Mouse (Mus musculus) midbrain, embryonic 16.5 days (tissue): ENCODE data around the gene Myo18a. TPM values are rescaled to one million over a fixed set of nuclear protein-coding genes. Genes with fewer than 3 reads are reported as not detected.
A peak's percentile ranks its signal among the peaks of the same experiment; 100 is the strongest.

Source experiments
- ATAC-seq: fragments of 200-750 bp; cut with Nextera tagmentation; 2 replicates; pipeline ENCODE4 v1.8.0; 2017; ENCODE audit warnings: moderate TSS enrichment
- H3K27ac ChIP-seq: fragments of 300-500 bp; sonication (generic); 2 replicates; pipeline ENCODE4 v1.5.1; 2014; ENCODE audit warnings: mild to moderate bottlenecking, low read length, mixed read lengths
- H3K27me3 ChIP-seq: fragments of 300-500 bp; sonication (generic); 2 replicates; pipeline ENCODE4 v1.6.1; 2014; ENCODE audit warnings: low read depth, low read length, mixed read lengths; ENCODE audit not compliant: control insufficient read depth, insufficient read depth
- H3K36me3 ChIP-seq: fragments of 300-500 bp; sonication (generic); 2 replicates; pipeline ENCODE4 v1.6.1; 2014; ENCODE audit warnings: mild to moderate bottlenecking, low read length, moderate library complexity, mixed read lengths; ENCODE audit not compliant: control insufficient read depth, insufficient read depth
- H3K4me1 ChIP-seq: fragments of 300-500 bp; sonication (generic); 2 replicates; pipeline ENCODE4 v1.6.1; 2014; ENCODE audit warnings: mild to moderate bottlenecking, low read length, mixed read lengths; ENCODE audit not compliant: control insufficient read depth, insufficient read depth
- H3K4me2 ChIP-seq: fragments of 300-500 bp; sonication (generic); 2 replicates; pipeline ENCODE4 v1.6.1; 2014; ENCODE audit warnings: mild to moderate bottlenecking, low read length, mixed read lengths
- H3K4me3 ChIP-seq: fragments of 300-500 bp; sonication (generic); 2 replicates; pipeline ENCODE4 v1.5.1; 2014; ENCODE audit warnings: low read depth, mild to moderate bottlenecking, low read length, moderate library complexity, mixed read lengths
- H3K9ac ChIP-seq: fragments of 300-500 bp; sonication (generic); 2 replicates; pipeline ENCODE4 v1.6.1; 2014; ENCODE audit warnings: low read depth, low read length, mixed read lengths
- H3K9me3 ChIP-seq: fragments of 300-500 bp; sonication (generic); replicated peaks from 2 replicates; pipeline ENCODE4 v1.6.1; 2014; ENCODE audit warnings: mild to moderate bottlenecking, low read length, mixed read lengths; ENCODE audit not compliant: control insufficient read depth, poor library complexity, severe bottlenecking
- WGBS: fragments of 180-500 bp; shearing (Covaris S2); extraction: QIAGEN DNeasy Blood & Tissue Kit; methylation state at CpG from one replicate; pipeline ENCODE4 v1.1.7; 2014; 5-methylcytosine and 5-hydroxymethylcytosine counted together
- polyA plus RNA-seq: library from polyadenylated mRNA; unstranded; fragments of >200 nt; fragmentation: Nextera tagmentation; extraction: Ambion mirVana; gene quantifications from 2 replicates; pipeline ENCODE4 v1.2.1, GENCODE M21; 2015

Myo18a gene
- polyA plus RNA-seq, 1 experiment from 2014 or later, result 46.8 TPM

DNA sequence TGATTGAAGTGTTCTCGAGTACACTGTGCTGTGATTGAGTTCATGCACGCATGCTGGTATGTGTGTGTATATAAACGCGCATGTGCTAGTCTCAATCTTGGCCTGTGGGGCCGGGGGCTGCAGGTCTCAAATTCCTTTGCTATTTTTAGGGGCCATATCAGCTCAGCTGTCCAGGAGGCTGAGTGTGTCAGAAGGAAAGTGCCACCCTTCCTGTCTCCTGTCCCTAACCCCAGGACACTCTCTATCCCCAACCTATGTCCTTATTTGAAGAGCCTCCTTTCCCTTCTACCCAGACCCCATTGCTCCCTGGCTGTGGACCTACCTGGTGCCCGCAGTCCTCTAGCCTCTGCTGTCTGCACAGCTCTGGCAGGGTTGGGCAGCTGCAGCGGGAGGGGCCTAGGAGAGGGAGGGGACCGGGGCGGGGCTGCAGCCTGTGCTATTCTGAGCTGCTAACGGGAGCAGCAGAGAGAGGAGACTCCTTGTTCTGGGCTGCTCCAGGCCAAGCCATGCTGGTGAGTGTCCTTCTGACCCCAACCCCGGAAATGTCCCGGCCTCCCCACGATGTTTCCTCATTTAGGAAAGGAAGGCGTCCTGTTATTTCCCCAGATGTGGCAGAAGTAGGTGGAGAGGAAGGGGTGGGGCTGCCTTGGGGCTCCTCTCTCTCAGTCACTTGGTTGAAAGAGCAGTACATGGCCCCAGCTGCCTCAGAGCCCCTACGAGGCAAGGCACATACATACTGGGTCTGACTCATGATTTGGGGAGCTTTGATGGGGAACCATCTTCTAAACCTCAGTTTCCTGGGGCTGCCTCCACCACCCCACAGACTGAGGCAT is 38.0 kb downstream of the Myo18a start:
- Histone ChIP-seq H3K36me3 (no peaks in the 10 kb centered on the region), H3K4me3 (no peak overlapping the region), H3K9me3 (no peaks in the 10 kb centered on the region), H3K27ac (no peak overlapping the region), H3K27me3 (no peaks in the 10 kb centered on the region), H3K4me2 (no peak overlapping the region), H3K9ac (no peak overlapping the region), H3K4me1 (peaks cover 2% of the 10 kb centered on the region; the same call in 1 of the 2 replicates)
- WGBS, result 35% methylated on average over 15 of the region's 15 CpGs
- peak; percentile 64; the same call in 1 of the 2 replicates for ATAC-seq

GRCm38 (mm10) chr11:77802341-77802865 is 39.4 kb downstream of the Myo18a start:
- 81% methylated on average over 9 of the region's 9 CpGs for WGBS
- H3K9me3 ChIP-seq, result no peaks in the 10 kb centered on the region
- H3K27me3 ChIP-seq, result no peaks in the 10 kb centered on the region
- H3K4me3 ChIP-seq, result no peak overlapping the region
- no peak overlapping the region for H3K9ac ChIP-seq
- ATAC-seq, result no peak
- no peak overlapping the region for H3K4me2 ChIP-seq
- H3K27ac ChIP-seq, result no peak overlapping the region
- no peaks in the 10 kb centered on the region for H3K36me3 ChIP-seq
- peaks cover 2% of the 10 kb centered on the region; the same call in 1 of the 2 replicates for H3K4me1 ChIP-seq

DNA sequence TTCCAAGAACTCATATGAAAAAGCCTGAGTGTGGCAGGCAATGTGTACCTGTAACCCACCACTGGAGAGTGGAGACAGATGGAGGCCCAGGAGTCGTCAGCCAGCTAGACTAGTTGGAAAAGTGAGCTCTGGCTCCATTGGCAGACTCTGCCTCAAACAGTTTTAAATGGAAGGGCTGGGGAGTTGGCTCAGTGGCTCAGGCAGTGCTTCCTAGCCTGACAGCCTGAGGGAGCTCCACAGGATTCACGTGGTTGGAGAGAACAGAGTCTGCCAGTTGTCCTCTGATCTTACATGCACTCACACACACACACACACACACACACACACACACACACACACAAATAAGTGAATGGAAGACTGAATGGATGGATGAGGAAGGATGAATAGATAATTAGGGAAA is 43.2 kb downstream of the Myo18a start:
- Histone ChIP-seq H3K9me3 (no peaks in the 10 kb centered on the region), H3K4me2 (no peak overlapping the region), H3K27ac (no peak overlapping the region), H3K4me1 (peaks cover 15% of the 10 kb centered on the region), H3K27me3 (no peaks in the 10 kb centered on the region), H3K36me3 (no peaks in the 10 kb centered on the region), H3K4me3 (no peak overlapping the region), H3K9ac (no peak overlapping the region)
- WGBS, result 9% methylated on average over 2 of the region's 2 CpGs
- ATAC-seq, result no peak

GRCm38 (mm10) chr11:77806855-77807254 is 43.8 kb downstream of the Myo18a start:
- Histone ChIP-seq H3K27ac (no peak overlapping the region), H3K9me3 (no peaks in the 10 kb centered on the region), H3K4me3 (no peak overlapping the region), H3K4me2 (no peak overlapping the region), H3K27me3 (no peaks in the 10 kb centered on the region), H3K4me1 (peaks cover 15% of the 10 kb centered on the region), H3K9ac (no peak overlapping the region), H3K36me3 (no peaks in the 10 kb centered on the region)
- WGBS, result 84% methylated on average over 6 of the region's 6 CpGs
- no peak for ATAC-seq

DNA sequence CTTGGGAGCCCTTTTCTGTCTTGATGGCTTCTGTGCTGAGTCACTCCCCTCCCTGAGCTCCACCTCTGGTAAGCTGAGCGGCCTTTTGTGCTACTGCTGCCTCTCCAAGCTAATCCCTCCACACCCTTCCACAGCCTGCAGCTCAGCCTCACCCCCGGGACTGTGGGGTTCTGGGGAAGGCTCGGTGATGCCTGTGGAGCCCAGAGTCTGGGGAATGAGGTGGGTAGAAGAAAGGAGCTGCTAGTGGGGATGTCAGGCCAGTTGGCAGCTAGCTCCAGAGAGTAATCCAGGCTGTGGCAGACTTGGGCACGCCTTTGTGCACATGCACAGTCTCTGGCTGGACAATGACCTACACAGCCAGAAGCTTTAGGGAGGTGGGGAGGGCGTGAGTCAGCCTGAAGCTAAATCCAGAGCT is 45.0 kb downstream of the Myo18a start:
- 0 out of 2 replicates have a peak overlapping the region, but pooled peaks have one; percentile 51 for H3K9ac ChIP-seq
- WGBS, result 17% methylated on average over 5 of the region's 5 CpGs
- ATAC-seq, result peak; percentile 41

DNA sequence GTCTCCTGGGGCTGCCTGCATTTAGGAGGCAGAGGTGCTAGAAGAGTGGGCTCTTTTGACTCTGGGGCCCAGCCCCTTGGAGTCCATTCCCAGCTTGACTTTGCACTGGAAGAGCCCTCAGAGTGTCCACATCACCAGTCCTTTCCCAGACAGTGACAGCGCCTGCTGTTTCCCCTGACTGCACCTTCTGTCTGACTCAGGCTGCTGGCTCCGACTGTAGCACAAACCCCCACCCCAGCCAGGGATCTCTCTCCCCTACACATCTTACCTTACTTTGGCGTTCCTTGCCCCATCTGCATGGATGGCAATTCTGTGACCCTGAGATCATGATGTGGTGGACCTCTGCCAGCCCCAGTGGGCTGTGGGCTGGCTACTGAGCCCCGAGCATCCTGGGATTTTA is 46.2 kb downstream of the Myo18a start:
- WGBS, result 67% methylated on average over 4 of the region's 4 CpGs
- peaks cover 6% of the 10 kb centered on the region; the same call in 1 of the 2 replicates for H3K36me3 ChIP-seq
- H3K4me3 ChIP-seq, result no peak overlapping the region
- no peak overlapping the region for H3K27ac ChIP-seq
- H3K9ac ChIP-seq, result no peak overlapping the region
- H3K4me1 ChIP-seq, result peaks cover 15% of the 10 kb centered on the region
- H3K9me3 ChIP-seq, result no peaks in the 10 kb centered on the region
- H3K4me2 ChIP-seq, result no peak overlapping the region
- H3K27me3 ChIP-seq, result no peaks in the 10 kb centered on the region
- ATAC-seq, result no peak

More for the DNA sequence above, 45.0 kb downstream of the Myo18a start:
- H3K4me1 ChIP-seq, result peaks cover 15% of the 10 kb centered on the region
- no peaks in the 10 kb centered on the region for H3K27me3 ChIP-seq
- H3K4me2 ChIP-seq, result no peak overlapping the region
- peaks cover 6% of the 10 kb centered on the region; the same call in 1 of the 2 replicates for H3K36me3 ChIP-seq
- no peak overlapping the region for H3K4me3 ChIP-seq
- H3K27ac ChIP-seq, result no peak overlapping the region
- H3K9me3 ChIP-seq, result no peaks in the 10 kb centered on the region

DNA sequence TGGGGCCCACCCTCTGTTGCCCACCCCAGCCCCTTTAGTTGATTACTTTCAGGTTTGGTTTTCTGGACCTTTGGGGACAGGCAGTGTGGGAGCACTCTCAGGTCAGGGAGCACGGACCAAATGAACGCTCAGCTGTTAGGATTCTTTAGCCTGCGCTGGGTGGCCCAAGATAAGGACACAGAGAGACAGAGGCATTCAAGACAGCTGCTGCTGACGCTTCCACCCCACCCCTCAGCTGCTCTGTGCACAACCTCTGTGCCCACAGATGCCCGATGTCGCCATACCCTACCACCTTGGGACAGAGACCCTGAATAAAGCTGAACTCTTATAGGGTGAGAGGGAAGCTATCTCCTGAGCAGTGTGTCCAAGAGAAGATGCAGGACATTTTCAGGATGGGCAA is 47.0 kb downstream of the Myo18a start:
- H3K36me3 ChIP-seq, result peaks cover 6% of the 10 kb centered on the region; the same call in 1 of the 2 replicates
- no peak for ATAC-seq
- H3K4me3 ChIP-seq, result no peak overlapping the region
- H3K9me3 ChIP-seq, result no peaks in the 10 kb centered on the region
- peaks cover 15% of the 10 kb centered on the region for H3K4me1 ChIP-seq
- WGBS, result 98% methylated on average over 6 of the region's 6 CpGs
- H3K27ac ChIP-seq, result no peak overlapping the region
- no peak overlapping the region for H3K9ac ChIP-seq
- no peaks in the 10 kb centered on the region for H3K27me3 ChIP-seq
- H3K4me2 ChIP-seq, result no peak overlapping the region

DNA sequence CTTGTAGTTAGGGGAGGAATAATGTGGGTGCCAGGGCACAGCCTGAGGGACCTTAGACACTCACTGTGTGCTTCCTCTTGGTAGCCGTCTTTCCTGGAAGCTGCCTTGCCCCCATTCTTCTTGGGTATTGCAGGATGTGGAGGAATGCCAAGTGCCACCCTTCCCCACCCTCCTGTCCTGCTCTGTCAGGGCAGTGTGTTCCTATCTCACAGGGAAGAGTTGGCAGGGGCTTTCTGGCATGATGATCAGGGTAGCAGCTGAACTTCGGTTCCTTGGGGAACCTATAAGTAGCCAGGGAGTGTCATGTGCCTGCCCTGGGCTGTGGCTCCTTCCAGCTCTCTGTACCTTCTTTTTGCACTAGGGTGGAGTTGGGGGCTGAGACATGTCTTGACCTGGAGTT is 50.9 kb downstream of the Myo18a start:
- no peak overlapping the region for H3K9ac ChIP-seq
- 79% methylated on average over 2 of the region's 2 CpGs for WGBS
- peaks cover 20% of the 10 kb centered on the region for H3K36me3 ChIP-seq
- H3K27me3 ChIP-seq, result no peaks in the 10 kb centered on the region
- H3K4me2 ChIP-seq, result no peak overlapping the region
- no peak for ATAC-seq
- peaks cover 3% of the 10 kb centered on the region; the same call in 1 of the 2 replicates for H3K4me1 ChIP-seq
- no peaks in the 10 kb centered on the region for H3K9me3 ChIP-seq
- H3K27ac ChIP-seq, result no peak overlapping the region
- H3K4me3 ChIP-seq, result no peak overlapping the region

GRCm38 (mm10) chr11:77816003-77816402 is 53.0 kb downstream of the Myo18a start:
- H3K27ac ChIP-seq, result no peak overlapping the region
- no peaks in the 10 kb centered on the region for H3K4me1 ChIP-seq
- no peak for ATAC-seq
- H3K9me3 ChIP-seq, result no peaks in the 10 kb centered on the region
- WGBS, result 24% methylated on average over 3 of the region's 3 CpGs
- no peak overlapping the region for H3K4me3 ChIP-seq
- H3K36me3 ChIP-seq, result peaks cover 27% of the 10 kb centered on the region
- no peaks in the 10 kb centered on the region for H3K27me3 ChIP-seq
- H3K4me2 ChIP-seq, result no peak overlapping the region
- H3K9ac ChIP-seq, result no peak overlapping the region
